Mouse (Mus musculus) C2C12 (cell line): ENCODE results near the gene Mylip. TPM values are rescaled to one million over a fixed set of nuclear protein-coding genes. Genes with fewer than 3 reads are reported as not detected.

Source experiments
- H3K27me3 ChIP-seq: one replicate; pipeline ENCODE4 v1.6.1; 2011; ENCODE audit not compliant: control insufficient read depth, insufficient read depth, insufficient read length
- H3K36me3 ChIP-seq: one replicate; pipeline ENCODE4 v1.6.1; 2011; ENCODE audit not compliant: control insufficient read depth, insufficient read depth
- H3K4me3 ChIP-seq: one replicate; pipeline ENCODE4 v1.5.1; 2011; ENCODE audit warnings: mild to moderate bottlenecking, control low read depth; ENCODE audit not compliant: poor library complexity, insufficient read depth, severe bottlenecking
- H3K79me2 ChIP-seq: one replicate; pipeline ENCODE4 v1.6.1; 2011; ENCODE audit not compliant: control insufficient read depth, insufficient read depth
- H3K79me3 ChIP-seq: one replicate; pipeline ENCODE4 v1.6.1; 2011; ENCODE audit warnings: low read depth, control low read depth
- H3ac ChIP-seq: one replicate; pipeline ENCODE3; 2011; ENCODE audit warnings: low read depth; ENCODE audit not compliant: control insufficient read depth, insufficient read length
- CEBPB ChIP-seq: IDR thresholded peaks from one replicate; pipeline ENCODE4 v1.6.1; 2011; ENCODE audit warnings: low read depth, mild to moderate bottlenecking, control low read depth, moderate library complexity
- CTCF ChIP-seq: IDR thresholded peaks from one replicate; pipeline ENCODE4 v1.5.1; 2011; ENCODE audit not compliant: control insufficient read depth, insufficient read depth, insufficient read length
- FOSL1 ChIP-seq: IDR thresholded peaks from one replicate; pipeline ENCODE4 v1.8.0; 2011; ENCODE audit warnings: mild to moderate bottlenecking, low read length; ENCODE audit not compliant: poor library complexity, insufficient read depth, severe bottlenecking
- MAX ChIP-seq: IDR thresholded peaks from one replicate; pipeline ENCODE4 v1.6.1; 2011; ENCODE audit warnings: mild to moderate bottlenecking, control low read depth
- MYOD1 ChIP-seq: IDR thresholded peaks from one replicate; pipeline ENCODE4 v1.6.1; 2011; ENCODE audit warnings: low read depth; ENCODE audit not compliant: control insufficient read depth, insufficient read length
- MYOG ChIP-seq: IDR thresholded peaks from one replicate; pipeline ENCODE4 v1.6.1; 2011; ENCODE audit not compliant: control insufficient read depth, insufficient read length; ENCODE audit errors: extremely low read depth
- USF1 ChIP-seq: IDR thresholded peaks from one replicate; pipeline ENCODE4 v1.6.1; 2011; ENCODE audit warnings: low read depth, mild to moderate bottlenecking, control low read depth, moderate library complexity
- polyA plus RNA-seq: library from polyadenylated mRNA; unstranded; fragments of >200 nt; fragmentation: generic; extraction: Trizol; gene quantifications from one replicate; pipeline ENCODE4 v1.2.1, GENCODE M21; 2012; ENCODE audit warnings: missing spikeins

The Mylip gene
- polyA plus RNA-seq, 1 experiment: 4.8 TPM

DNA sequence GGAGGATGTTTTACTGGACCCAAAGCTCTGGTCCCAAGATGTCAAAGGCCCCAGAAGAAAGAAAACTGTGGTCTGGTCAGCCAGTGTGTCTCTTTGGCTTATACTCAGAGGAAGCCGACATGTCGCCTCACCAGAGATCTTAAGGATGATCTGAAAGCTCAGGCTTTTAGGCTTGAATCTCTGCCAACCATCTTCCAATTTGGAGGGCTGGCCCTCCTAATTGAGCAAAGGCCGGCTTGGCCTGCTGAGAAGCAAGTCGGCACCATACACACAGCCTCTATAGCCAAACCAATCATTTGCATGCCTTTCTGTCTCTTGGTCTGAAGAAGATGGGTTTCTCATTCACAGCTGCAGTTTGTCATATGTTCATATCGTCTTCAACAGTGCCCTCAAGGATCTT is 33.2 kb downstream of the Mylip start:
- H3K27me3 ChIP-seq: no peaks in the 10 kb centered on the region
- H3K36me3 ChIP-seq: no peaks in the 10 kb centered on the region
- no peak overlapping the region for H3K4me3 ChIP-seq
- no peak overlapping the region for H3ac ChIP-seq
- TF ChIP-seq MAX (no peak), MYOD1 (no peak), MYOG (no peak), USF1 (no peak)
- H3K79me3 ChIP-seq: no peaks in the 10 kb centered on the region
- H3K79me2 ChIP-seq: no peaks in the 10 kb centered on the region

DNA sequence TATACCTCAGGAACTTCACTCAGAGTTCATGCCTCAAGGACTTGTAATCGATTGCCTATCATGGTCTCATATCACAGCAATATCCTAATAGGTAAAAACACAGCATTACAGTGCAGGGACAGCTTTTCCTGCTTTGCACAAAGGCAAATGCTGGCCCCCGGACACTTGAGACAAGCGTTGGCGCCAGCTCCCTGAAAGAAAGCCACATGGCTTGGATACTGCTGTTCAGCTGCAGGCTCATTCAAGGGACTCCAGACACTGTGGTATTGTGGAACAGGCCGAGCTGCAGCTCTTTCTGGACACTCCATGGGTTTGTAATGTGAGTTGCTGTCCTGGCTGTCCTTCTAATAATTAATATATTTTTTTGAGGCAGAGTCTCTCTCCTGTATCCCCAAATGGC is 34.4 kb downstream of the Mylip start:
- no peak for TF ChIP-seq CTCF
- no peak for TF ChIP-seq FOSL1
- no peak overlapping the region for H3K4me3 ChIP-seq

DNA sequence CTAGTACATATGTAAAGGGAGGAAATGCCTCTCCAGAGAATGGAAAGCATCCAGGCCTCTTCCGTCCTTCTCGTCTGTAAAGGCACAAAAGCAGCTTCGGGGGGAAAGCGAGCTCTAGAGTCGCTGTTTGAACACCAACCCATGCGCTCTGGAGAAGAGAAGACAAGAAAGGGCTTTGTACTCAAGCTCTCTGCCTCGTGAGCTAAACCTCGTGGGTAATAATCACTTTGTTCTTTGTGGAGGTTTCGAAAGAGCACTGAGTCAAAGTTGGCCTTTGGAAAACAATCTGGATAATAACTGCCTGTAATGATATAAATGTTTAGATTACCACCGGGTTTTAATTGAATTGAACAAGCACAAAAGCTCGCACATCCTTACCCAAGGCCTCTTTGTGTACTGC is 39.7 kb downstream of the Mylip start:
- H3K27me3 ChIP-seq: no peaks in the 10 kb centered on the region
- TF ChIP-seq CEBPB (no peak), FOSL1 (no peak), MYOG (no peak), MYOD1 (no peak), CTCF (no peak), MAX (no peak), USF1 (no peak)
- H3K4me3 ChIP-seq: no peak overlapping the region

More for the DNA sequence above, 34.4 kb downstream of the Mylip start:
- H3K27me3 ChIP-seq: no peaks in the 10 kb centered on the region
- no peaks in the 10 kb centered on the region for H3K79me2 ChIP-seq
- H3ac ChIP-seq: no peak overlapping the region
- H3K79me3 ChIP-seq: no peaks in the 10 kb centered on the region
- no peaks in the 10 kb centered on the region for H3K36me3 ChIP-seq

DNA sequence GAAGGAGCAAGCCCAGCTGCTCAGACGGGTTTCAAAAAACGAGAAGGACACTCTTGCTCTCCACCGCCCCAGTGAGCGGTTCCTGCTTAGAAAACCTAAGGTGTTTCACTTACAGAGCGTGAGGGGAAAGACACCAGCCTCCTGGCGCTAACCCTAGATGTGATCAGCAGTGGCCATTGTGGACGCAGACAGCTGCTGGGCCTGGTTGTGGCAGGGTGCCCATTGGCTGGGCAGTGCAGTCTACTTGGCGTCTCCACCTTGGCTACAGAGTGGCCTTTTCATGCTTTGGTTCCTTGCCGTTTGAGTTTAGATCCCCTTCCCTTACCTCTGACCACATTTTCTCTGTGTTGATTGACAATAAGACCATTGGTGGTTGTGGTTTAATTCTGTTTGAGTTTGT is 47.6 kb downstream of the Mylip start:
- Histone ChIP-seq H3K4me3 (no peak overlapping the region), H3K36me3 (no peaks in the 10 kb centered on the region), H3K79me3 (no peaks in the 10 kb centered on the region), H3K27me3 (no peaks in the 10 kb centered on the region), H3K79me2 (no peaks in the 10 kb centered on the region), H3ac (no peak overlapping the region)
- no peak for TF ChIP-seq USF1
- no peak for TF ChIP-seq MYOG
- no peak for TF ChIP-seq CEBPB
- no peak for TF ChIP-seq MYOD1
- TF ChIP-seq FOSL1: no peak
- TF ChIP-seq CTCF: no peak
- no peak for TF ChIP-seq MAX

More for the DNA sequence above, 39.7 kb downstream of the Mylip start:
- no peaks in the 10 kb centered on the region for H3K79me2 ChIP-seq
- H3K36me3 ChIP-seq: no peaks in the 10 kb centered on the region
- no peak overlapping the region for H3ac ChIP-seq
- H3K79me3 ChIP-seq: no peaks in the 10 kb centered on the region

DNA sequence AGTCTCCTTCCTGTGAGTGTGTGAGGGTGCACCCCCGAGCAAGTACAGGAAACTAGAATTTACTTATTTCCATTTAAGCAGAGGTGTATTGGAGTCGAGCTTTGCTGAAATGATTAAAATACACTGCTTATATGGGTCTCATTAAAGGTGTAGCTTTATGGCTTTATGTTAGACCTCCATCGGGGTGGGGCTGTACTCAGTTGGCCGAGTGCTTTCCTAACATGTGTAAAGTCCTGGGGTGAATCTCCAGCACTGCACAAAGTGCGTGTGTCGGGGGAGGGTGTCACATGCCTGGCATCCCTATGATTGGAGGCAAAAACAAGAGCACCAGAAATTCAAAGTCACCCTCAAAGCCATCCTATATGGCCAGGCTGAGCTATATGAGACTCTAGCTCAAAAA is 49.3 kb downstream of the Mylip start:
- Histone ChIP-seq H3K4me3 (no peak overlapping the region), H3K79me2 (no peaks in the 10 kb centered on the region), H3ac (no peak overlapping the region), H3K27me3 (no peaks in the 10 kb centered on the region), H3K79me3 (no peaks in the 10 kb centered on the region), H3K36me3 (no peaks in the 10 kb centered on the region)
- no peak for TF ChIP-seq FOSL1
- TF ChIP-seq CTCF: no peak
- TF ChIP-seq CEBPB: no peak
- TF ChIP-seq MYOG: no peak
- no peak for TF ChIP-seq MYOD1
- no peak for TF ChIP-seq USF1
- no peak for TF ChIP-seq MAX

DNA sequence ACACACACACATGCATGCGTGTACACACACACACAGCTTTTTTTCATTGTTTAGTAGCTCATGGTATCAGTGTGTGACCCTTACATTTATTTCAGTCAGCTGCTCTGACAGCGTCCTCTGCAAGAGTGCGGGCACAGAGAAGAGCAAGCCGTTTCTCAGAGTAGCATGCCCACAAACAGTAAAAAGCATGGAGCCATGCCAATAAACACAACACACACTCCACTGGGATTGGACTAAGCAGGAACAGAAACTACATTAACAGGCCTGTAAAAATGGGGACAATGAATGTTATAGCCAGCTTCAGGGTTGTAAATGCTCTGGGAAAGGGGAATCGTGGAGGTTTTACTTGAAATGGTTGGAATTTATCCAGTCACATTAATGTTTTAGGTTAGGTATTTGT is 50.7 kb downstream of the Mylip start:
- H3K79me2 ChIP-seq: no peaks in the 10 kb centered on the region
- TF ChIP-seq MYOG (no peak), USF1 (no peak), FOSL1 (no peak), CEBPB (no peak), MYOD1 (no peak), CTCF (no peak)
- H3K4me3 ChIP-seq: no peak overlapping the region
- H3K79me3 ChIP-seq: no peaks in the 10 kb centered on the region
- no peaks in the 10 kb centered on the region for H3K36me3 ChIP-seq
- H3ac ChIP-seq: no peak overlapping the region
- no peaks in the 10 kb centered on the region for H3K27me3 ChIP-seq
